Mouse (Mus musculus) olfactory bulb, adult 2 months (tissue): ENCODE results near the gene Kcp.

Experiments
- CTCF ChIP-seq: fragments of 200-500 bp; IDR thresholded peaks from 2 replicates; pipeline ENCODE4 v1.5.1; 2012; ENCODE audit warnings: low read depth, mild to moderate bottlenecking, low read length, moderate library complexity; ENCODE audit not compliant: insufficient read depth
- POLR2A ChIP-seq: fragments of 200-500 bp; IDR thresholded peaks from 2 replicates; pipeline ENCODE4 v1.6.1; 2012; ENCODE audit warnings: mild to moderate bottlenecking, low read depth, low read length, moderate library complexity; ENCODE audit not compliant: insufficient read depth

- TF ChIP-seq CTCF (no peak), POLR2A (no peak)
Observed at GRCm38 (mm10) chr6:29500810-29501209, 6.9 kb downstream of the Kcp start.
